Mouse (Mus musculus): ENCODE measurements around the gene Il1a. TPM values are rescaled to one million over a fixed set of nuclear protein-coding genes. Genes with fewer than 3 reads are reported as not detected.

Gene Il1a
- polyA plus RNA-seq, 1 experiment from 2014 or later = 0.33 TPM

DNA sequence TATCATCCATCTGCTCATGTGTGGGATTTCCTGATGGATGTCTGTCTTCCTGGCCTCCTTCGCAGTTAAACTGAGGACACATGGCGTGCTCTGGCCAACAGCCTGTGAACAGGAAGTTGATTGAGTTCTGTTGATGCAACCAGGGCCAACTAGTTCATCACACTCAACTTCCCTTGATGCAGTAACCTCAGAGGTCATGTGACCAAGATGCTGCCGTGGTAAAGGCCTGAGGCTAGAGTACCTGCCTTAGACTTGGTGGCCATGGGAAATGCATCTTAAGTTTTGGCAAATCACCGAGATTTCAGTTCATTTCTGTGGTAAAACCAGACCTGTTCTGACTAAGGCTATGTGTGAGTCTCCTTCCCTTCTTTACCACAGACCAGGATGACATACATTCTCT lies 6.1 kb upstream of the Il1a start:
- Histone ChIP-seq H3K4me1 (replicated peaks; ENCODE audit: control insufficient read depth, insufficient read depth, low read length) (no peaks in the 10 kb centered on the region), H3K9ac (replicated peaks; ENCODE audit: low read depth, low read length) (no peak overlapping the region), H3K9me3 (ENCODE audit: control insufficient read depth, low read length) (no peaks in the 10 kb centered on the region), H3K36me3 (ENCODE audit: control insufficient read depth, insufficient read depth) (no peaks in the 10 kb centered on the region), H3K27ac (ENCODE audit: low read length) (no peak overlapping the region), H3K4me3 (replicated peaks; ENCODE audit: low read length) (no peak overlapping the region), H3K4me2 (ENCODE audit: low read length) (no peak overlapping the region), H3K27me3 (replicated peaks; ENCODE audit: control insufficient read depth, insufficient read depth, low read length) (no peaks in the 10 kb centered on the region)
- 85% methylated on average over 4 of the region's 4 CpGs for WGBS
- no peak for ATAC-seq

DNA sequence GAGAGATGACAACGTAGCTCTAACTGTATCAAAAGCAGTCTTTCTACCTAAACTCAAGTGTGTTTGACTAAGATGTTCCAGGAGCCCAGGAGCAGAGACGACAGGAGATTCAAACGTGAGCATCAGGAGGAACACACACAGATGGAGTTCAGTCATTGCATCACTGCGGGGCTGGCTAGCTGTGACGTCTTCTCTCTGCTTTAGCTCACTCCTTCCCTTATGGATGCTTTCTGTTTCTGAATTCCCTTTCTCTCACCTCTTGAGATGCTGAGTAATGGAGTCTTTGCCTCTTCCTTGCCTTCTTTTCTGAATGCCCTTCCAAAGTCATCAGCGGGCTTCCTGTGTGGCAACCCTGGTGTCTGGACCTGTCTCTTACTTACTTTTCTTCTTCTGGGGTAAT lies 5.1 kb upstream of the Il1a start:
- WGBS = 75% methylated on average over 6 of the region's 6 CpGs
- H3K27me3 ChIP-seq (replicated peaks; ENCODE audit: control insufficient read depth, insufficient read depth, low read length) = no peaks in the 10 kb centered on the region
- H3K4me2 ChIP-seq (ENCODE audit: low read length) = no peak overlapping the region
- no peak overlapping the region for H3K9ac ChIP-seq (replicated peaks; ENCODE audit: low read depth, low read length)
- H3K9me3 ChIP-seq (ENCODE audit: control insufficient read depth, low read length) = no peaks in the 10 kb centered on the region
- no peak for ATAC-seq
- H3K4me1 ChIP-seq (replicated peaks; ENCODE audit: control insufficient read depth, insufficient read depth, low read length) = no peaks in the 10 kb centered on the region
- no peaks in the 10 kb centered on the region for H3K36me3 ChIP-seq (ENCODE audit: control insufficient read depth, insufficient read depth)
- no peak overlapping the region for H3K4me3 ChIP-seq (replicated peaks; ENCODE audit: low read length)
- no peak overlapping the region for H3K27ac ChIP-seq (ENCODE audit: low read length)

DNA sequence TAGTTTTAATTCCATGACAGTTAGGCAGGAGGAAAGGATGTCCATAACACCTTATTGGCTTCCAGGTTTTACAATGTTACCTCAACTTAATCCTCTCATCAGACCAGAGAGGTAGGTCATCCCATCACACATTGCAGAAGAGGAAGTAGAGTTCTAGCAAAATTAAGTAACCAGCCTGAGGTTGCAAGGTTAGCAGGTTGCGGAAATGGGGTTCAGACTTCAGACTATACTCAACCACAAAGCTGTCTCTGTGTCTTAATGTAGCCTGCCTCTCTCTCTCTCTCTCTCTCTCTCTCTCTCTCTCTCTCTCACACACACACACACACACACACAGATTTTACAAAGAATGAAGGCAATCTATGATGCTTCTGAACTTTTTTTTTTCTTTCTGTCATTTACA lies 4.2 kb upstream of the Il1a start:
- Histone ChIP-seq H3K27ac (ENCODE audit: low read length) (no peak overlapping the region), H3K27me3 (replicated peaks; ENCODE audit: control insufficient read depth, insufficient read depth, low read length) (no peaks in the 10 kb centered on the region), H3K36me3 (ENCODE audit: control insufficient read depth, insufficient read depth) (no peaks in the 10 kb centered on the region), H3K4me3 (replicated peaks; ENCODE audit: low read length) (no peak overlapping the region), H3K9ac (replicated peaks; ENCODE audit: low read depth, low read length) (no peak overlapping the region), H3K9me3 (ENCODE audit: control insufficient read depth, low read length) (no peaks in the 10 kb centered on the region), H3K4me2 (ENCODE audit: low read length) (no peak overlapping the region), H3K4me1 (replicated peaks; ENCODE audit: control insufficient read depth, insufficient read depth, low read length) (no peaks in the 10 kb centered on the region)
- WGBS = 91% methylated on average over 1 of the region's 1 CpGs
- ATAC-seq = no peak

GRCm38 (mm10) chr2:129306020-129306419 lies 3.8 kb downstream of the Il1a start:
- WGBS = 81% methylated on average over 4 of the region's 4 CpGs
- H3K4me3 ChIP-seq (replicated peaks; ENCODE audit: low read length) = no peak overlapping the region
- no peaks in the 10 kb centered on the region for H3K27me3 ChIP-seq (replicated peaks; ENCODE audit: control insufficient read depth, insufficient read depth, low read length)
- no peak overlapping the region for H3K4me2 ChIP-seq (ENCODE audit: low read length)
- no peak for ATAC-seq
- no peaks in the 10 kb centered on the region for H3K9me3 ChIP-seq (ENCODE audit: control insufficient read depth, low read length)
- H3K4me1 ChIP-seq (replicated peaks; ENCODE audit: control insufficient read depth, insufficient read depth, low read length) = no peaks in the 10 kb centered on the region
- no peak overlapping the region for H3K9ac ChIP-seq (replicated peaks; ENCODE audit: low read depth, low read length)
- H3K27ac ChIP-seq (ENCODE audit: low read length) = no peak overlapping the region
- no peaks in the 10 kb centered on the region for H3K36me3 ChIP-seq (ENCODE audit: control insufficient read depth, insufficient read depth)

- ATAC-seq = peak; percentile 57
- H3K9ac ChIP-seq (replicated peaks; ENCODE audit: low read depth, low read length) = peak overlapping the region; percentile 69
- no peaks in the 10 kb centered on the region for H3K36me3 ChIP-seq (ENCODE audit: control insufficient read depth, insufficient read depth)
- no peaks in the 10 kb centered on the region for H3K27me3 ChIP-seq (replicated peaks; ENCODE audit: control insufficient read depth, insufficient read depth, low read length)
- H3K9me3 ChIP-seq (ENCODE audit: control insufficient read depth, low read length) = no peaks in the 10 kb centered on the region
- H3K4me1 ChIP-seq (replicated peaks; ENCODE audit: control insufficient read depth, insufficient read depth, low read length) = peaks cover 16% of the 10 kb centered on the region
- peak overlapping the region; percentile 88 for H3K4me3 ChIP-seq (replicated peaks; ENCODE audit: low read length)
- 2% methylated on average over 10 of the region's 10 CpGs for WGBS
- H3K27ac ChIP-seq (ENCODE audit: low read length) = peak overlapping the region; percentile 94
- peak overlapping the region; percentile 80 for H3K4me2 ChIP-seq (ENCODE audit: low read length)
These were observed 12.2 kb downstream of the Il1a start for GRCm38 (mm10) chr2:129297589-129297982.

DNA sequence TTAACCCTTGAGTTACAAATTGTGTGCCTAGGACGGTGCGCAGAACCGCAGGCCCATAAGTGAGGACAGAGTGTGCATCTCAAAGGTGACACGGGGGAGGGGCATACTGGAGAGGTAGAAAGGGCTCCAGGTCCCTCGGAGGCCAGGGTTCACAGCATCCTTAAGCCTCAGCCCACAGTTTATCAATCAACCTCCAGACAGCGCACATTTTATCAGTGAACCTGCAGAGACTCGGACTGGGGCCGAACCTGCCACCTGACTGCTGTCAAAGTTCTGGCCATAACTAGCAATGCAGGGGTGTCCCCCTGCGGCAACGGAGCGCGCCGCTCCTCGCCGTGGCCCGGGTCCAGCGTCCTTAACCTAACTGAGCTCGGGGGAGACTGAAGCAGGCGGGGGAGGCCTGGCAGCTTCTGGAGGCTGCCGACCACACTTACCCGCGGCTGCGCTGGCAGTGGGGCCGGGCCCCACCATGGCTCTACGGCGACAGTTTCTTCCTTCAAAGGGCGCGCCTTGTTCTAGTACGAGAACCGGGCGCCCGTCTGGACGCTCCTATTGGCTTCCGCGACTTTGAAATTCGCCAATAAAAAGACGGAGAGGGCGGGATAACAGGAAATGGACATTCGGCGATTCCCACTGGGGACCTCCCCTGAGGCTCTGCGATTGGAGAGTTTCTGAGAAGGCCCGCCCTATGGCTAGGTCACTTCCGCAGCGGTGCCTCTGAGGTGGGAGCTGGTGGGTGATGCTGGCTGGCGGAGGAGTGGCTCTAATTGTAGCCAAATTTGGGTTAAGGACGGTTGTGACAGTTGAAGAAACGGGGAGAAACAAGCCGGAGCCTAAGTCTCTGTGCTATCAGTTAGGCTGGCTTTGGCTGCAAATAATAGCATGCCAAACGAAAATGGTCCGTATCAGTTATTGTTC lies 12.8 kb downstream of the Il1a start, which contains the start of gene Ckap2l:
Gene Ckap2l (minus strand): TSS at position 542 of the 918 bp plus-strand sequence.
- Histone ChIP-seq H3K36me3 (ENCODE audit: control insufficient read depth, insufficient read depth) (no peaks in the 10 kb centered on the region), H3K4me3 (replicated peaks; ENCODE audit: low read length) (peak within 1 kb of the TSS; percentile 88), H3K9me3 (ENCODE audit: control insufficient read depth, low read length) (no peaks in the 10 kb centered on the region), H3K4me2 (ENCODE audit: low read length) (peak within 1 kb of the TSS; percentile 81), H3K27ac (ENCODE audit: low read length) (peak within 1 kb of the TSS; percentile 94), H3K27me3 (replicated peaks; ENCODE audit: control insufficient read depth, insufficient read depth, low read length) (no peaks in the 10 kb centered on the region), H3K4me1 (replicated peaks; ENCODE audit: control insufficient read depth, insufficient read depth, low read length) (peaks cover 16% of the 10 kb centered on the region), H3K9ac (replicated peaks; ENCODE audit: low read depth, low read length) (peak within 1 kb of the TSS; percentile 71)
- WGBS = under 1% methylated on average over 50 of the region's 50 CpGs
- peak; percentile 100 for ATAC-seq

DNA sequence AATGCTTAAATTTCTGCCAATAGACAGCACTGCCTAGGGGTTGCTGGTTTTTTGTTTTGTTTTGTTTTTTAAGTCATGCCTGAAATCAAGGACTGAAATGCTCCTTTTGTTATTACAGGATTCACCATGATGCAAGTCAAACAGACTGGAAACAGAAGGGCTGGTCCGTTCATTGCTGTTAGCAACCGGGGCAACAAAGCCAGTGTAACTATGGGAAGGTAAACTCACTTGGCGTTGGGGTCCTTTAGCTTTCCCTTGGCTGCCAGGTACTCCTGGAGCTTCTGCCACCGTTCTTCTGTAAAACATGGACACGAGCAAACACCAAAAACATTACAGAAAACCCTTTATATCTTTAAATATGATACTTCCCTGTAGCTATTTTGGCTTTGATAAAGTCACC lies 13.7 kb downstream of the Il1a start:
- WGBS = 33% methylated on average over 5 of the region's 5 CpGs
- Histone ChIP-seq H3K4me2 (ENCODE audit: low read length) (peak overlapping the region; percentile 81), H3K27ac (ENCODE audit: low read length) (no peak overlapping the region), H3K27me3 (replicated peaks; ENCODE audit: control insufficient read depth, insufficient read depth, low read length) (no peaks in the 10 kb centered on the region), H3K9ac (replicated peaks; ENCODE audit: low read depth, low read length) (no peak overlapping the region; the same call in 1 of the 2 replicates), H3K9me3 (ENCODE audit: control insufficient read depth, low read length) (no peaks in the 10 kb centered on the region), H3K4me1 (replicated peaks; ENCODE audit: control insufficient read depth, insufficient read depth, low read length) (peaks cover 16% of the 10 kb centered on the region), H3K4me3 (replicated peaks; ENCODE audit: low read length) (peak overlapping the region; percentile 88), H3K36me3 (ENCODE audit: control insufficient read depth, insufficient read depth) (no peaks in the 10 kb centered on the region)
- no peak for ATAC-seq

DNA sequence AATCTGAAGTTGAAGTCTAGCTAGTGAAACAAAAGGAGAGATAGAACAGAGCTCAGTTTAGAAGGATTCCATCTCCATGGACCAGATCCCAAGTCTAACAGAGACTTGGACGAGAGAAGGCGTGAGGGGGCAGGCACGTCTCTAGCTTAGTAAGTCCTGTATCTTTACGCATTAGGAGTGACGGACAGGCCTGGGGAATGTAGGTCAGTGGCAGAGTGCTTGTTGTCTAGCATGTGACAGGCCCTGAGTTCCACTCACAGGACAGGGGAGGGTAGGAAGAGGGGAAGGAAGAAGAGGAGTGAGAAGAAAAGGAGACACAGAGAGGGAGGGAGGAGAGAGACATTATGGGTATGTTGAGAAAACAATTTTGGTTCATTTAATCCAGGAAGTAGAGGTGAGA lies 14.7 kb downstream of the Il1a start:
- Histone ChIP-seq H3K27me3 (replicated peaks; ENCODE audit: control insufficient read depth, insufficient read depth, low read length) (no peaks in the 10 kb centered on the region), H3K4me1 (replicated peaks; ENCODE audit: control insufficient read depth, insufficient read depth, low read length) (peaks cover 16% of the 10 kb centered on the region), H3K9ac (replicated peaks; ENCODE audit: low read depth, low read length) (no peak overlapping the region), H3K36me3 (ENCODE audit: control insufficient read depth, insufficient read depth) (no peaks in the 10 kb centered on the region), H3K4me3 (replicated peaks; ENCODE audit: low read length) (no peak overlapping the region), H3K9me3 (ENCODE audit: control insufficient read depth, low read length) (no peaks in the 10 kb centered on the region), H3K4me2 (ENCODE audit: low read length) (no peak overlapping the region), H3K27ac (ENCODE audit: low read length) (no peak overlapping the region)
- WGBS = 87% methylated on average over 5 of the region's 5 CpGs
- ATAC-seq = no peak

DNA sequence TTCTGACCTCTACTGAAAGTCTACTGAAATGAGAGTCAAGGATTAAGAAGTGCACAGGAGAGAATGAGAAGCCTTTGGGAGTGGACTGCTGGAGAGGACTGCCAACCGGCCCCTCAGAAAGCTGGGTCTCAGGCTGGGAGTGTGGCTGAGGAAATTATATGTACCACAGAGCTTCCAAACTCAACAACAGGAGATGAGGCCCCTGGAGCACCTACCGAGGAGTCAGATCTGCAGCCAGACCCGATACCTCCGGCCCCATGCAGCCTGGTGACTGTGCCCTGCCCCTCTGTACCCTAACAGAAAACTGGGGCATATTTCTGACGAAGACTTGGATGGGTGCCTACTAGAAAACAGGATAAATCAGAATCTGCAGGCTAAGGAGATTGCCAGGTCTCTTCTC lies 35.9 kb downstream of the Il1a start:
- Histone ChIP-seq H3K9me3 (ENCODE audit: control insufficient read depth, low read length) (no peaks in the 10 kb centered on the region), H3K4me1 (replicated peaks; ENCODE audit: control insufficient read depth, insufficient read depth, low read length) (no peaks in the 10 kb centered on the region), H3K4me3 (replicated peaks; ENCODE audit: low read length) (no peak overlapping the region), H3K36me3 (ENCODE audit: control insufficient read depth, insufficient read depth) (peaks cover 8% of the 10 kb centered on the region), H3K27me3 (replicated peaks; ENCODE audit: control insufficient read depth, insufficient read depth, low read length) (no peaks in the 10 kb centered on the region), H3K4me2 (ENCODE audit: low read length) (no peak overlapping the region), H3K9ac (replicated peaks; ENCODE audit: low read depth, low read length) (no peak overlapping the region), H3K27ac (ENCODE audit: low read length) (no peak overlapping the region)
- ATAC-seq = no peak
- WGBS = 96% methylated on average over 5 of the region's 5 CpGs
